Mouse (Mus musculus) MEL (cell line): ENCODE measurements around the gene Cep350. TPM values are rescaled to one million over a fixed set of nuclear protein-coding genes. Genes with fewer than 3 reads are reported as not detected.

Experiments
- DNase-seq: peaks from one replicate; pipeline ENCODE4 v3.0.0; 2011; ENCODE audit warnings: low read depth, low spot score
- H3K27ac ChIP-seq: 2 replicates; pipeline ENCODE4 v1.5.1; 2012; ENCODE audit warnings: low read depth, mild to moderate bottlenecking, control low read depth, low read length, moderate library complexity; ENCODE audit not compliant: control insufficient read depth
- H3K27me3 ChIP-seq, 2 experiments: fragments of 150-350 bp in 1 of 2; sonication (generic) in 1 of 2; 2 replicates each; pipeline ENCODE4 v1.6.1; 2012; ENCODE audit warnings: low read length in 2 of 2, mild to moderate bottlenecking in 2 of 2, improper control_type of control experiment in 1 of 2, moderate library complexity in 1 of 2; ENCODE audit not compliant: insufficient read depth in 2 of 2, control insufficient read depth in 1 of 2
- H3K36me3 ChIP-seq, 2 experiments: 2 replicates each; pipeline ENCODE4 v1.6.1; 2012 to 2014; ENCODE audit warnings: low read length in 2 of 2, improper control_type of control experiment in 1 of 2, inconsistent platforms in 1 of 2, mild to moderate bottlenecking in 1 of 2; ENCODE audit not compliant: insufficient read depth in 2 of 2, control insufficient read depth in 1 of 2
- H3K4me1 ChIP-seq, 2 experiments: fragments of 150-350 bp in 1 of 2; sonication (generic) in 1 of 2; 2 replicates each; pipeline ENCODE4 v1.6.1; 2012; ENCODE audit warnings: low read length in 2 of 2, improper control_type of control experiment in 1 of 2, mild to moderate bottlenecking in 1 of 2; ENCODE audit not compliant: insufficient read depth in 2 of 2, control insufficient read depth in 1 of 2
- H3K4me3 ChIP-seq, 2 experiments: fragments of 150-350 bp in 1 of 2; sonication (generic) in 1 of 2; 2 replicates each; pipeline ENCODE4 v1.5.1; 2012; ENCODE audit warnings: low read depth in 2 of 2, low read length in 2 of 2, mild to moderate bottlenecking in 2 of 2, moderate library complexity in 2 of 2, control low read depth in 1 of 2, improper control_type of control experiment in 1 of 2; ENCODE audit not compliant: control insufficient read depth in 1 of 2, insufficient read depth in 1 of 2
- H3K79me2 ChIP-seq: 2 replicates; pipeline ENCODE4 v1.6.1; 2012; ENCODE audit warnings: mild to moderate bottlenecking, low read length, moderate library complexity; ENCODE audit not compliant: control insufficient read depth, poor library complexity, insufficient read depth
- H3K9ac ChIP-seq: 2 replicates; pipeline ENCODE4 v1.6.1; 2012; ENCODE audit warnings: low read depth, mild to moderate bottlenecking, control low read depth, low read length, moderate library complexity; ENCODE audit not compliant: control insufficient read depth, poor library complexity, severe bottlenecking
- H3K9me3 ChIP-seq: fragments of 150-350 bp; sonication (generic); replicated peaks from 2 replicates; pipeline ENCODE4 v1.6.1; 2012; ENCODE audit warnings: mild to moderate bottlenecking, low read length, improper control_type of control experiment, moderate library complexity; ENCODE audit not compliant: insufficient read depth
- BHLHE40 ChIP-seq: IDR thresholded peaks from 2 replicates; pipeline ENCODE4 v1.6.1; 2012; ENCODE audit warnings: low read depth, mild to moderate bottlenecking, inconsistent platforms, low read length, improper control_type of control experiment, borderline replicate concordance
- CHD2 ChIP-seq: IDR thresholded peaks from 2 replicates; pipeline ENCODE4 v1.6.1; 2011; ENCODE audit warnings: low read length, improper control_type of control experiment
- ELF1 ChIP-seq: IDR thresholded peaks from 2 replicates; pipeline ENCODE4 v1.6.1; 2014; ENCODE audit warnings: low read depth, mild to moderate bottlenecking, inconsistent platforms, low read length, improper control_type of control experiment, moderate library complexity
- EP300 ChIP-seq, 2 experiments: IDR thresholded peaks; 2 replicates each; pipeline ENCODE4 v1.6.1; 2011; ENCODE audit warnings: improper control_type of control experiment in 2 of 2, low read length in 2 of 2, low read depth in 1 of 2, mild to moderate bottlenecking in 1 of 2
- GABPA ChIP-seq: IDR thresholded peaks from 2 replicates; pipeline ENCODE4 v1.6.1; 2012; ENCODE audit warnings: low read depth, mild to moderate bottlenecking, inconsistent platforms, low read length, improper control_type of control experiment, moderate library complexity
- HCFC1 ChIP-seq: IDR thresholded peaks from 2 replicates; pipeline ENCODE4 v1.6.1; 2012; ENCODE audit warnings: low read depth, mild to moderate bottlenecking, inconsistent platforms, low read length, improper control_type of control experiment, moderate library complexity
- KAT2A ChIP-seq: conservative IDR thresholded peaks from 2 replicates; pipeline ENCODE4 v1.6.1; 2012; ENCODE audit warnings: low read depth, low read length, improper control_type of control experiment, inconsistent platforms
- MAFK ChIP-seq: IDR thresholded peaks from 2 replicates; pipeline ENCODE4 v1.6.1; 2011; ENCODE audit warnings: low read depth, mild to moderate bottlenecking, low read length, improper control_type of control experiment, borderline replicate concordance
- MEF2A ChIP-seq: IDR thresholded peaks from 2 replicates; pipeline ENCODE4 v1.6.1; 2014; ENCODE audit warnings: low read depth, mild to moderate bottlenecking, inconsistent platforms, low read length, improper control_type of control experiment; ENCODE audit not compliant: poor library complexity, insufficient replicate concordance, severe bottlenecking; ENCODE audit errors: extremely low read depth
- MYB ChIP-seq: IDR thresholded peaks from 2 replicates; pipeline ENCODE4 v1.6.1; 2011; ENCODE audit warnings: mild to moderate bottlenecking, low read depth, low read length, improper control_type of control experiment
- MYC ChIP-seq: IDR thresholded peaks from 2 replicates; pipeline ENCODE4 v1.6.1; 2011; ENCODE audit warnings: low read depth, mild to moderate bottlenecking, low read length, improper control_type of control experiment, moderate library complexity
- NRF1 ChIP-seq: IDR thresholded peaks from 2 replicates; pipeline ENCODE4 v1.6.1; 2014; ENCODE audit warnings: low read depth, mild to moderate bottlenecking, inconsistent platforms, low read length, improper control_type of control experiment, moderate library complexity; ENCODE audit not compliant: poor library complexity, insufficient read depth, severe bottlenecking
- POLR2A ChIP-seq, 2 experiments: IDR thresholded peaks; 2 replicates each; pipeline ENCODE4 v1.6.1; 2011 to 2012; ENCODE audit warnings: low read length in 2 of 2, mild to moderate bottlenecking in 2 of 2, control low read depth in 1 of 2, improper control_type of control experiment in 1 of 2, low read depth in 1 of 2, moderate library complexity in 1 of 2; ENCODE audit not compliant: control insufficient read depth in 1 of 2, insufficient read depth in 1 of 2, poor library complexity in 1 of 2
- POLR2AphosphoS5 ChIP-seq: IDR thresholded peaks from 2 replicates; pipeline ENCODE4 v1.6.1; 2012; ENCODE audit warnings: low read depth, borderline replicate concordance, mild to moderate bottlenecking, inconsistent platforms, low read length, moderate library complexity, mixed read lengths
- RCOR1 ChIP-seq: IDR thresholded peaks from 2 replicates; pipeline ENCODE4 v1.6.1; 2012; ENCODE audit warnings: low read depth, mild to moderate bottlenecking, inconsistent platforms, low read length, improper control_type of control experiment
- SIN3A ChIP-seq: IDR thresholded peaks from 2 replicates; pipeline ENCODE4 v1.6.1; 2012; ENCODE audit warnings: low read length, improper control_type of control experiment, inconsistent platforms
- SMC3 ChIP-seq: IDR thresholded peaks from 2 replicates; pipeline ENCODE4 v1.6.1; 2011; ENCODE audit warnings: low read depth, low read length, improper control_type of control experiment
- USF2 ChIP-seq, 2 experiments: IDR thresholded peaks; 2 replicates each; pipeline ENCODE4 v1.6.1; 2011 to 2012; ENCODE audit warnings: improper control_type of control experiment in 2 of 2, low read length in 2 of 2, borderline replicate concordance in 1 of 2, inconsistent platforms in 1 of 2, low read depth in 1 of 2, mild to moderate bottlenecking in 1 of 2; ENCODE audit not compliant: insufficient read depth in 1 of 2
- ZC3H11A ChIP-seq: IDR thresholded peaks from 2 replicates; pipeline ENCODE4 v1.6.1; 2012; ENCODE audit warnings: low read depth, mild to moderate bottlenecking, inconsistent platforms, low read length, improper control_type of control experiment
- ZKSCAN1 ChIP-seq: IDR thresholded peaks from 2 replicates; pipeline ENCODE4 v1.6.1; 2012; ENCODE audit warnings: low read depth, mild to moderate bottlenecking, inconsistent platforms, low read length, improper control_type of control experiment, moderate library complexity
- ZNF384 ChIP-seq: IDR thresholded peaks from 2 replicates; pipeline ENCODE4 v1.6.1; 2012; ENCODE audit warnings: low read depth, mild to moderate bottlenecking, inconsistent platforms, low read length, improper control_type of control experiment
- polyA plus RNA-seq, 2 experiments: library from polyadenylated mRNA; stranded (reverse) in 1 of 2; unstranded in 1 of 2; fragments of >175 nt in 1 of 2; fragments of >200 nt in 1 of 2; gene quantifications; 2 replicates each; pipeline versions ENCODE4 v1.2.1 to v1.2.4; 2012; ENCODE audit warnings: low replicate concordance in 2 of 2, low read depth in 1 of 2; ENCODE audit not compliant: insufficient read length in 2 of 2, insufficient read depth in 1 of 2, missing spikeins in 1 of 2
- total RNA-seq: library from RNA; depleted of rRNA; stranded (reverse); fragments of 300-350 nt; gene quantifications from 2 replicates; pipeline ENCODE4 v1.2.3, GENCODE M21; 2012

Gene Cep350
- total and polyA plus RNA-seq, 3 experiments, result 4.3 to 110 (median 9.7) TPM

DNA sequence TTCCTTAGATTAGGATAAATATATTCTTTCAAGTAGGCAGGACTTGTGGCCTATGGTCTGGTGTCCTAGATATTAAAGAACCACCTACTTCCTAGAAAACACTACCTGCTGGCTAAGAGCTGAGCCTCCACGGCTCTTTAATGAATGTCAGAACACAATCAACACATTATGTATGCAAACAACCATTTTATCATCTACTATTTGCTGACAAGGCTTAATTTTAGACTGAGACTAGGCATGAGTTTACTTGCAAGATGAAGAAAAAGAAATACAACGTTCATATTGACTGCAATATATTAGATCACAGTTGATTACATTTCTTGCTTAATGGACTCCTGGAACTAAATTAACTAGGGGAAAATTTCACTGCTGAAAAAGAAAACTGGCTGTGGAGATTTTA, 38.4 kb downstream of the Cep350 start:
- Histone ChIP-seq H3K27ac (no peak overlapping the region), H3K9ac (no peak overlapping the region), H3K27me3 (no peaks in the 10 kb centered on the region), H3K4me3 (no peak overlapping the region), H3K79me2 (no peaks in the 10 kb centered on the region), H3K4me1 (no peaks in the 10 kb centered on the region), H3K36me3 (peaks cover 0 to 6% of the 10 kb centered on the region in 2 experiments; a peak in 2 of 4 replicates), H3K9me3 (no peaks in the 10 kb centered on the region)
- no peak for TF ChIP-seq POLR2A (IDR thresholded peaks at IDR 0.05; ENCODE audit: control insufficient read depth in 1 of 2, insufficient read depth in 1 of 2, low read depth in 1 of 2, low read length in 2 of 2, poor library complexity in 1 of 2)
- TF ChIP-seq BHLHE40, result no peak
- TF ChIP-seq RCOR1, result no peak
- TF ChIP-seq MYC, result no peak
- TF ChIP-seq POLR2AphosphoS5, result no peak
- TF ChIP-seq MEF2A, result no peak
- TF ChIP-seq MYB, result no peak
- no peak for TF ChIP-seq NRF1
- TF ChIP-seq GABPA, result no peak
- TF ChIP-seq HCFC1, result no peak
- TF ChIP-seq USF2 (IDR thresholded peaks at IDR 0.05; ENCODE audit: borderline replicate concordance in 1 of 2, insufficient read depth in 1 of 2, low read depth in 1 of 2, low read length in 2 of 2), result no peak
- no peak for TF ChIP-seq CHD2
- TF ChIP-seq KAT2A, result no peak
- no peak for TF ChIP-seq SIN3A
- no peak for TF ChIP-seq MAFK
- no peak for TF ChIP-seq ELF1
- no peak for TF ChIP-seq ZC3H11A
- no peak for TF ChIP-seq ZNF384
- no peak for DNase-seq

DNA sequence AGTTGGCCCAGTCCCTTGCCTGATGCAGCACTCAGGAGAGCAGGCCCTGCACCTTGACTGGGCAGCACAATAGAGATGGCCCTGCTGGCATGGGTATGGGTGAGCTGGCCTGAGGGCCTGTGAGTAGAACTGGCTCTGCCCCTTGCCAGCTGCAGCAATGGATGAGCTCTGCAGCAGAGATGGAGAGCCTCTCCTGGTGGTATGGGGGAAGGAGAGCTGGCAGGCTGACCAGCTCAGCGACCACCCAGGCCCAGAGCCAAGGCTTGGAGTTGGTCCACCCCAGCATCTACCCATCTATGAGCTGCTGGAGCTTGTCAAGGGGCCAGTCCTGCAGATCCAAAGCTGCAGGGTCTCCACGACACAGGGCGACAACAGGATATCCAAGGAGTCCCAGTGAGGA, 69.5 kb downstream of the Cep350 start:
- DNase-seq, result no peak
- H3K27me3 ChIP-seq, result no peaks in the 10 kb centered on the region
- no peak overlapping the region for H3K27ac ChIP-seq
- no peak overlapping the region for H3K4me3 ChIP-seq
- no peaks in the 10 kb centered on the region for H3K79me2 ChIP-seq
- H3K4me1 ChIP-seq, result no peaks in the 10 kb centered on the region
- H3K36me3 ChIP-seq, result peaks cover 0 to 10% of the 10 kb centered on the region in 2 experiments; a peak in 2 of 4 replicates
- H3K9ac ChIP-seq, result no peak overlapping the region
- H3K9me3 ChIP-seq, result no peaks in the 10 kb centered on the region
- no peak for TF ChIP-seq EP300 (IDR thresholded peaks at IDR 0.05; ENCODE audit: low read depth in 1 of 2, low read length in 2 of 2)
- TF ChIP-seq ZKSCAN1, result no peak
- TF ChIP-seq ZNF384, result no peak
- no peak for TF ChIP-seq ELF1
- no peak for TF ChIP-seq MAFK
- TF ChIP-seq SIN3A, result no peak
- TF ChIP-seq SMC3, result no peak
